Mouse (Mus musculus): ENCODE measurements around the gene Gm11569.
"Not testable (repeated sequence)": the region's sequence is repeated elsewhere in the genome, so short reads cannot be mapped to it uniquely, and the experiment has no call there.

GRCm38 (mm10) chr11:99815566-99815965 is 16.8 kb upstream of the Gm11569 start, which contains the start of gene Gm11564:
- TF ChIP-seq CTCF (IDR thresholded peaks at IDR 0.05; ENCODE audit: low read depth, low read length); GATA1 (IDR thresholded peaks at IDR 0.05; ENCODE audit: borderline replicate concordance, low read length); TAL1 (conservative IDR thresholded peaks at IDR 0.05; ENCODE audit: low read depth, low read length); GATA2 (IDR thresholded peaks at IDR 0.05; ENCODE audit: borderline replicate concordance, low read depth, low read length): not testable (repeated sequence)

Measured in G1E (cell line).